Mouse (Mus musculus): ENCODE results near the gene Dip2b. TPM values are rescaled to one million over a fixed set of nuclear protein-coding genes. Genes with fewer than 3 reads are reported as not detected.

Dip2b gene
- polyA plus RNA-seq, 1 experiment from 2014 or later = 18.8 TPM

DNA sequence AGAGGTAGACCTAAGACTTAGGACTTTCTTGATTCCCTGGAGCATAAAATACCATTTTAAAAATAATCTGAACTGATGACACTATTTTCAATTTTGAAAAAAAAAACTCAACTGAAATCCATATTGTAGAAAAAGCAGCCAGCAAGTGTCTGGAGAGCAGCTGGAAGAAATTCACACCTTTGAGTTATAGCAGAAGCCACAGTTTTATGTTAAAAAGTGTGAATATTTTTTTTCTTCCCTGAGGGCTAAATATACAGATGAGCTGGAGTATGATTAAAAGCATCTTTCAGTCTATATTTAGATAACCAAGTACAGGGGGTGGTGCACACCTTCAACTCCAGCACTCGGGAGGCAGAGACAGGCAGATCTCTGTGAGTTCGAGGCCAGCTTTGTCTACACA is 8.6 kb upstream of the Dip2b start:
- Histone ChIP-seq H3K4me1 (no peaks in the 10 kb centered on the region; the same call in 1 of the 2 replicates), H3K4me3 (no peak overlapping the region), H3K9ac (no peak overlapping the region), H3K27me3 (no peaks in the 10 kb centered on the region), H3K27ac (no peak overlapping the region), H3K36me3 (ENCODE audit: poor library complexity, severe bottlenecking) (no peaks in the 10 kb centered on the region), H3K4me2 (no peak overlapping the region), H3K9me3 (replicated peaks) (no peaks in the 10 kb centered on the region)
- WGBS = 89% methylated on average over 2 of the region's 2 CpGs
- ATAC-seq = no peak

DNA sequence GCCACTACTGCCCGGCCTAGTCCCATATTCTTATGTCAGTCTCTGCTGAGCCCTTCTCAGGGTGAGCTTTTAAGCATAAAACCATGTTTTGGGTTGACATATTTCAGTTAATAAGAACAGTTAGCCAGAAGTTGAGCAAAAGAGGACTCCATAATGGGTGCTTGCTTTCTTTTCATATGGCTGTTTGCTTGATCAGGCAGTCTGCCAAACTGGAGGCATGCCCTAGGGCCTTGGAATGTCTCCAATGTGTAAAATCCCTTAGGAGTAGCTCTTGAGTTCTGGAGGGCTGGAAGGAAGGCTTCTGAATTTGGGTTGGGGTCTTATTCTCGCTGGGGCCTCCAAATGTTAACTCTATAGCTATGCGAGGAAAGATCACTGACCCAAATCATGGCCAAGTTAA is 5.9 kb upstream of the Dip2b start:
- no peak overlapping the region for H3K9ac ChIP-seq
- ATAC-seq = no peak
- H3K9me3 ChIP-seq (replicated peaks) = no peaks in the 10 kb centered on the region
- no peak overlapping the region for H3K4me2 ChIP-seq
- no peaks in the 10 kb centered on the region; the same call in 1 of the 2 replicates for H3K4me1 ChIP-seq
- no peak overlapping the region for H3K27ac ChIP-seq
- no peaks in the 10 kb centered on the region for H3K27me3 ChIP-seq
- H3K4me3 ChIP-seq = no peak overlapping the region
- WGBS = 78% methylated on average over 3 of the region's 3 CpGs
- H3K36me3 ChIP-seq (ENCODE audit: poor library complexity, severe bottlenecking) = no peaks in the 10 kb centered on the region

DNA sequence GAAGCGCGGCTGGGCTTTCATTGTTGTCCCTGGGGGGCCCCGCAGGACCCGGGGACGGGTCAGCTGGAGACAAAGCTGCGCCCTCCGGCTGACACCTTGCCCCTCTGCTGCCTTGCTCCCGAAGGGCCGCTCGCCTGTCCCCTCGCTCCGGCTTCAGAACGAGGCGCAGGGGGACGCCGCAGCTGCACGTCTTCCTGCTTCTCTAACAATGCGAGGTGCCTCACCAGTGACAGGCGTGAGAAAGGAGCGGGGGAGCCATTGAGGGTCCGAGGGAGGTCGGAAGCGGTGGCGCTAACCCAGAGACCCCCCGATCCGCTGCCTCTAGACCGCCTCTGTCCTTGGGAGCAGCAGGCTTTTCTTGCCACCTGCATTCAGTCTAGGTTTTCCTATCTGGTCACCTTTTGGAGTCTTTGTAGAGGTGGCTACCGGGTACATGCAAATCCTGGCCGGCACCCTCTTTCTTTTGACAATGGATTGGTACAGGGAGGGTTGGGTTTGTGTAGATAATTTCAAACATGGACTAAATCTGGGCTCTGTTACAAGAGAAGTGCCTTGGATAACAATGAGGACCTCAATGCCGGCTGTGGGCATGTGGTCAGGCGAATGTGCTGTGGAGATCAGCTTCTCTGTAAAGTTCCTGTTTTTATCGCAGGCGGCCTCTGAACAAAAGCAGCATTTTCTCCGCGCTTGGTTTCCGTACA is 687 bp downstream of the Dip2b start:
- ATAC-seq = peak; percentile 70
- H3K4me3 ChIP-seq = peak overlapping the region; percentile 65
- WGBS = under 1% methylated on average over 36 of the region's 36 CpGs
- H3K27ac ChIP-seq = peak overlapping the region; percentile 98
- peaks cover 27% of the 10 kb centered on the region for H3K4me1 ChIP-seq
- peak overlapping the region; percentile 73 for H3K4me2 ChIP-seq
- H3K9me3 ChIP-seq (replicated peaks) = no peaks in the 10 kb centered on the region
- H3K27me3 ChIP-seq = no peaks in the 10 kb centered on the region
- H3K36me3 ChIP-seq (ENCODE audit: poor library complexity, severe bottlenecking) = no peaks in the 10 kb centered on the region
- H3K9ac ChIP-seq = peak overlapping the region; percentile 86

DNA sequence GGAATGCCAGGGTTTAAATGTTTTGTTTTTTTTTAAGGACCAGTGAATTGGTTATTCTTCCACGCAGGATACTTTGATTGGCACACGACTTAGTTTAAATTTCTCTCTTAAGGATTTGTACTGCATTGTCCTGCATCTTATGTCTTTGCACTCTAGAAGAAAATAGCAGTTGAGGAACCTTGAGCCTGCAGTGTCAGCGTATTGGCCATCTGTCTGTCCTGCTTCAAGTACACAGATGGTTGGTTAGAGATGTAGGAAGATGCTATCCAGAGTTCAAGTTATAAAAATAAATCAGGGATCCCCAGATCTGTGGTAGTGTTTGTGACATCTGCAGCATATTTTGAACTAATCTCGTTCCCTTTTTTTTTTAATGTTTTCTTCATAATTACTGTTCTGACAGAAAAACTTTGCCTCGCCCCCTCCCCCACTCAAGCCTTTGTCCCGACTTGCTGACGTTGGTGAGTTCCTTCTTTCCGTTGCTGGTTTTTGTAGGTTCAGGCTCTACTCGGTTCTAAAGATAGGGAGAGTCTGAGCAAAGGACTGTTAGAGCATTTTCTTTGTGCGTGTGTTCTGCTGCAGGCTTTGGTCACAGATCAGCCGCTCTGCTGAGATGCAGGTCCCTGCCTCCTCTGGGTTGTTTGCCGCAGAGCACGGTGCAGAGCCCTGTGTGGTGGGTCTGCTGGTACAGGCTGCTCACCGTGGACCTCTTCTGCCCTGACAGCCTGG is 2.2 kb downstream of the Dip2b start:
- no peak for ATAC-seq
- H3K36me3 ChIP-seq (ENCODE audit: poor library complexity, severe bottlenecking) = no peaks in the 10 kb centered on the region
- peaks cover 37% of the 10 kb centered on the region for H3K4me1 ChIP-seq
- peak overlapping the region; percentile 65 for H3K4me3 ChIP-seq
- no peaks in the 10 kb centered on the region for H3K9me3 ChIP-seq (replicated peaks)
- peak overlapping the region; percentile 73 for H3K4me2 ChIP-seq
- H3K27ac ChIP-seq = peak overlapping the region; percentile 58
- H3K27me3 ChIP-seq = no peaks in the 10 kb centered on the region
- 22% methylated on average over 14 of the region's 14 CpGs for WGBS
- H3K9ac ChIP-seq = peak overlapping the region; percentile 86

DNA sequence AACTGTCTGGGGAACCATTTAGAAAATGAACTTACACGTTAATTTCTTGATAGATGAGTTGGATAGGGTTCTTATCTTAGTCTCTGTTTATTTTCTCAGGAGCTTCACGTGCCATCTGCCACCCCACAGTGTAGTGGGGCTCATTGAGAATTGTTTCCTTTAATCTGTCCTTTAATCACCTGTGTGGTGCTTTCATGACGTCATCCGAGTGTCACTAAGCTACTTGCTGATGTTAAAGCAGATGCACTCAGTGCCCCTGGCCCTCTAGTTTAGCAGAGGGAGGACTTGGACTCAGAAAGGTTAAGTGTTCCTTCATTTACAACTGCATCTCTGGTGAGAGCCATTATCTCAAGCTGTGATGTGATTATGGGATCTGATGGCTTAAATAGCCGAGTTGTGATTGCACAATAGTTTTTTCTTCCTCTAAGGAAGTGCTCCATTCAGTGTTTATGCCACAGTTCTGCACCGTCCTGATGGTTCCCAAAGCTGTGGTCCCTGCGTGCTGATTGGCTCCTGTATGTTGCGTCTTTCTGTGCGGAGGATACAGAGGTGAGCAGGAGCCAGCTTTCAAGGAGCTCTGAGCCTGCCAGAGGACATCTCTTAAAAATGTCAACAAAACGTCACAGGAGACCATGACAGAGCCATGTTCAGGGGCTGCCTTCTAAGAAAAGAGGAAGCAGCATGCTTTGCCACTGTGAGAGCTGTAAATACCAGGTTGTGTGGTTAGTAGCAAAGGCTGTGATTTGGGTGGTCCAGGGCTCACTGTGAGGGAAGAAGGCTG is 3.0 kb downstream of the Dip2b start:
- H3K36me3 ChIP-seq (ENCODE audit: poor library complexity, severe bottlenecking) = no peaks in the 10 kb centered on the region
- H3K9me3 ChIP-seq (replicated peaks) = no peaks in the 10 kb centered on the region
- peak overlapping the region; percentile 58 for H3K27ac ChIP-seq
- H3K4me2 ChIP-seq = peak overlapping the region; percentile 73
- H3K4me3 ChIP-seq = peak overlapping the region; percentile 65
- no peak for ATAC-seq
- H3K9ac ChIP-seq = peak overlapping the region; percentile 86
- 28% methylated on average over 10 of the region's 10 CpGs for WGBS
- H3K27me3 ChIP-seq = no peaks in the 10 kb centered on the region
- peaks cover 44% of the 10 kb centered on the region for H3K4me1 ChIP-seq

DNA sequence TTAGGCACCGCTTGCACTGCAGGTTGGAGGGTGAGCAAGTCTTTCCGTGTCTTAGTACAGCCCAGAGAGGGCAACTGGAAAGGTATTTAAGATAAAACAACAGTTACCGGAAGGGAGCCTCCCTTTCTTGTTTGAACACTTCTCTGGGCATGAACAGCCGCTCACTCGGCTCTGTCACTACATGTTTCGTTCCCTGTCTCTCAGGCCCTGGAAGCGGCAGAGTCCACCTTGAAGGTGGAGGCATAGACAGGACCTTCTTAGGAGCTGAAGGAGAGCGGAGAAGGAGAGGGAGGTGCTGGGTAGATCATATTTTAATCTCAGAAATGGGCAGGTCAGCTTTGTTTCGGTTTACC is 3.6 kb downstream of the Dip2b start:
- Histone ChIP-seq H3K27ac (no peak overlapping the region), H3K9ac (0 out of 2 replicates have a peak overlapping the region, but pooled peaks have one; percentile 86), H3K4me2 (peak overlapping the region; percentile 73), H3K4me3 (no peak overlapping the region), H3K36me3 (ENCODE audit: poor library complexity, severe bottlenecking) (peaks cover 5% of the 10 kb centered on the region), H3K9me3 (replicated peaks) (no peaks in the 10 kb centered on the region), H3K27me3 (no peaks in the 10 kb centered on the region), H3K4me1 (peaks cover 47% of the 10 kb centered on the region)
- ATAC-seq = no peak
- 85% methylated on average over 9 of the region's 9 CpGs for WGBS

DNA sequence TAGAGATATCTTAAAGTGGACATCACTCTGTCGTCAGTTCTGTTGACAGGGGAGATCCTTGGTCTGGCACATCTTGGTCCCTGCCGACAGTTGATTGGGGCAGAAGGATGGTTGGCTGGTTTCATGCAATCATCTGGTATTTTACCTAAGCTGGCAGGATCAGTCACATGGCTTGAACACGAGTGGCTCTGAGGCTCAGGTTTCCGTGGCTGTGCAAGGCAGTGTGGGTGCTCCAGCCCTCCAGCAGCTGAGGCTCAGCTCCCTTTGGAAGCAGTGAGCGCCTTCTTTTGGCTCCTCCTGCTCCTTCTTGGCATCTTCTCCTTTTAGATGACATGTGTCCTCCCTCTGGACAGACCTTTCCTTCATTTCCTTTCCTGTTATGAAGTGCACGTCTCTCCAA is 7.1 kb downstream of the Dip2b start:
- ATAC-seq = no peak
- no peak overlapping the region for H3K4me2 ChIP-seq
- no peaks in the 10 kb centered on the region for H3K27me3 ChIP-seq
- no peaks in the 10 kb centered on the region for H3K9me3 ChIP-seq (replicated peaks)
- no peak overlapping the region for H3K4me3 ChIP-seq
- peaks cover 37% of the 10 kb centered on the region for H3K4me1 ChIP-seq
- no peak overlapping the region for H3K27ac ChIP-seq
- H3K36me3 ChIP-seq (ENCODE audit: poor library complexity, severe bottlenecking) = peaks cover 17% of the 10 kb centered on the region
- WGBS = 62% methylated on average over 6 of the region's 6 CpGs
- no peak overlapping the region for H3K9ac ChIP-seq

DNA sequence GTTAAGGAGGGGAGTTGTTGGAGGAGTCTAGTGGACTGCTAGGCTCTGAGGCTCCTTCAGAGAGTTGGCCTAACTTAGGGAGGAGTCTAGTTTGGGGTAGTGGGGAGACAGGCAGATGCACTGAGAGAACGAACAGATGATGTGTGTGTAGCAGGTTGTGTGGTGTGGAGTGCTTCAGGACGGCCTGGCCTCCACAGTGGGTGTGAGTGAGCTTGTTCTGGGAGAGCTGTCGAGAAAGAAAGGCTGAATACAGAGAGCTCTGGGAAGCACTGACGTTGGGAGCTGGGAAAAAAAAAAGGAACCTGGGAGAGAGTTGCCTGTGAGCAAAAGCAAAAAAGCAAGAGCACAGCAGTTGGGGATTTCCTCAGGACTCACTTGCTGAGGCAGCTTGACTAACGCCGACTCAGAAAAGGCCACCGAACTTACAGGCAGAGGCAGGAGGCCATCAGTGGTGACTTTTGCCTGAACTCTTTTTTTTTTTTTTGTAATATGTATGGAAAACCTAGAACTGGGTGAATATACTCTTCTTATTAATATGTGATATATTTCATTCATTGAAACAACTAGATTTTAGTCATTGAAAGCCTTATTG is 11.1 kb downstream of the Dip2b start:
- H3K36me3 ChIP-seq (ENCODE audit: poor library complexity, severe bottlenecking) = peaks cover 19% of the 10 kb centered on the region
- H3K4me2 ChIP-seq = no peak overlapping the region
- no peaks in the 10 kb centered on the region for H3K9me3 ChIP-seq (replicated peaks)
- H3K4me3 ChIP-seq = no peak overlapping the region
- peaks cover 34% of the 10 kb centered on the region for H3K4me1 ChIP-seq
- 80% methylated on average over 7 of the region's 7 CpGs for WGBS
- no peak overlapping the region for H3K27ac ChIP-seq
- H3K27me3 ChIP-seq = no peaks in the 10 kb centered on the region
- no peak overlapping the region for H3K9ac ChIP-seq
- no peak for ATAC-seq

DNA sequence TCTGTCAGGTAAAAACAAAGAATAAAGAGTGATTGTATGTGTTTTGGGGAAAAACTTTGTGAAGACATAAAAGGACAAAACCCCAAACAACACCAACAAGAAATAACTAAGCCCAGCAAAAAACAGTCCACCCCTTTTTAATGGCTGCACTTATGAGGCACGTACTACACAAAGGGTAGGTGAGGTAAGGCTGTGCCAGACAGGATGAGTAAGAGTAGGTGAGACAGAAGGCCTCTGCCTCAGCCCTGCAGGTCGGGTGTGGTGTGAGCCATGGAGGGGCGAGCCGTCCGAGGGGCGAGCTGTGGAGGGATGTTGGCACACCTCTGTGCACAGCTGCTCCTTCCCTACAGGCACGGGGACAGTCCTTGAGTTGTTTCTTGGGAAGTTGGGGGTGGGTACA is 12.5 kb downstream of the Dip2b start:
- ATAC-seq = no peak
- no peaks in the 10 kb centered on the region for H3K27me3 ChIP-seq
- H3K4me3 ChIP-seq = no peak overlapping the region
- H3K4me2 ChIP-seq = no peak overlapping the region
- H3K27ac ChIP-seq = no peak overlapping the region
- H3K9ac ChIP-seq = no peak overlapping the region
- peaks cover 21% of the 10 kb centered on the region for H3K4me1 ChIP-seq
- 87% methylated on average over 7 of the region's 7 CpGs for WGBS
- H3K9me3 ChIP-seq (replicated peaks) = no peaks in the 10 kb centered on the region
- peaks cover 29% of the 10 kb centered on the region for H3K36me3 ChIP-seq (ENCODE audit: poor library complexity, severe bottlenecking)

DNA sequence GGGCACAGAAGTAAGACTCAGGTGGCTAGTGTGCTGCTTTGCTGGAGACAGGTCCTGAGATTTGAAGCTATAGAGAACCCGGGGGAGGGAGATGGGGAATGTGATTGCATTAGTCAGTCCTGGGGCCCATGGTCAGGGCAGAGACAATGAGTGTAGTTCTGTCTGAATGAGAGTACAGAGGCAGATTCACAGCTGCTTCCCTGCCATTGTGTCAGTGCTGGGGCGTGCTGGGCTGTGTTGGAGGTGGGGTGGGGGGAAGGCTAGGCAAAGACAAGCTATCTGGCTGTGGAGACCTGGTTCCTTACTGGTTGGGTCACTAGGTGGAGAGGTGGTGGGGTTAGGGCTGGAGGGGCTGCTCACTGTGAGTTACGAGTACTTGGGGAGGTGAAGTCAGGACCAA is 14.3 kb downstream of the Dip2b start:
- Histone ChIP-seq H3K4me2 (no peak overlapping the region), H3K36me3 (ENCODE audit: poor library complexity, severe bottlenecking) (peaks cover 20% of the 10 kb centered on the region), H3K9me3 (replicated peaks) (no peaks in the 10 kb centered on the region), H3K27ac (peak overlapping the region; percentile 20; the same call in 1 of the 2 replicates), H3K9ac (no peak overlapping the region), H3K4me3 (no peak overlapping the region), H3K27me3 (no peaks in the 10 kb centered on the region), H3K4me1 (peaks cover 14% of the 10 kb centered on the region)
- no peak for ATAC-seq
- WGBS = 31% methylated on average over 3 of the region's 3 CpGs

DNA sequence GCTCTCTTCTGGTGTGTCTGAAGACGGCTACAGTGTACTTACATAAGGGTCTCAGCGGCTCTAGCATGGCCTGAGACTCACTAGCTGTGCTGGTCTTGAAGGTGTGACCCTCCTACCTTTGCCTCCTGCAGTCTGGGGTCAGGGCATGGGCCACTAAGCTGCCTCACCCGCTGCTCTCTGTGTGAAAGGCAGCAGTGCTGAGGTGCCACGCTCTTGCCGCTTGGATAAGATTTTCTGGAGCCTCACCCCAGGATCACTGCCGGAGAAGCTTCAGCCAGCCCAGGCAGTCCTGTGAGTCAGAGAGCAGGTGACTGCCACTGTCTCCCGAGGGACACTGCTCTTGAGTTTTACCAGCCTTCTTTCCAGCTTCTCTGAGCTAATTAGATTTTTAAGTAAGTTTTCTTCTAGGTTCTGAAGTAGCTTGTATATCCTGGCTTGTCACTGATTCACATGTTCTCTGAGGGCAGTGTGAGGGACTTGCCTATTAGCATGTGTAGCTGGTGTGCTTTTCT is 18.0 kb downstream of the Dip2b start:
- Histone ChIP-seq H3K4me1 (peaks cover 21% of the 10 kb centered on the region), H3K9ac (no peak overlapping the region)
- 92% methylated on average over 7 of the region's 7 CpGs for WGBS

More for the DNA sequence above, 18.0 kb downstream of the Dip2b start:
- peaks cover 12% of the 10 kb centered on the region; the same call in 1 of the 2 replicates for H3K36me3 ChIP-seq (ENCODE audit: poor library complexity, severe bottlenecking)
- H3K4me2 ChIP-seq = no peak overlapping the region
- H3K27me3 ChIP-seq = no peaks in the 10 kb centered on the region
- H3K9me3 ChIP-seq (replicated peaks) = no peaks in the 10 kb centered on the region
- no peak overlapping the region for H3K4me3 ChIP-seq
- ATAC-seq = no peak
- no peak overlapping the region for H3K27ac ChIP-seq
